Mouse (Mus musculus): ENCODE data around the gene Pold2. TPM values are rescaled to one million over a fixed set of nuclear protein-coding genes. Genes with fewer than 3 reads are reported as not detected.

Pold2 gene
- polyA plus RNA-seq, 1 experiment from 2014 or later: 105 TPM

DNA sequence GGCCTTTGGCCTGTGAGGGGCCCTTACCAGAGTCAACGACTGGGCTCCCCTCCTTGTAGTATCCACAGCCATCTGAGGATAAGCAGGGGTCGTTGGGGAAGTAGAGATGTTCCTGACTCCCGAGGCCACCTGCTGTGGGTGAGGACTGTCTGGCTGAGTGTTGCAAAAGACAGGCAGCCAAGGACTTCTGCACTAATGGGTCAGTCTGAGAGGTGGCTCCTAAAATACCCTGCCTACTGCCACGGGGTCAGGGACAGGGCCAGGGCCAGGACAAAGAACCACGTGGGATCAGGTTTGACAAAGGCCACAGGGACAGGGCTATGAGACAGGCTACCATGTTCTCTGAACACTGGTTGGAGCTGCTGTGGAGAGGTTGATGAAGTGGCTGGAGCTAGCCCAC is 36.8 kb upstream of the Pold2 start:
- 58% methylated on average over 5 of the region's 5 CpGs for WGBS
- ATAC-seq (replicated peaks; ENCODE audit: insufficient number of reproducible peaks, low FRiP score, low TSS enrichment, low read depth) (no peak), DNase-seq (ENCODE audit: low spot score) (no peak)
- H3K27me3 ChIP-seq (ENCODE audit: control insufficient read depth, insufficient read depth, low read length): no peaks in the 10 kb centered on the region
- no peak overlapping the region for H3K4me3 ChIP-seq (ENCODE audit: low read depth, low read length)
- H3K27ac ChIP-seq (replicated peaks; ENCODE audit: low read depth, low read length): no peak overlapping the region
- H3K9me3 ChIP-seq (replicated peaks; ENCODE audit: control insufficient read depth, low read length): no peaks in the 10 kb centered on the region
- no peaks in the 10 kb centered on the region for H3K36me3 ChIP-seq (replicated peaks; ENCODE audit: control insufficient read depth, insufficient read depth, low read depth, low read length)
- H3K9ac ChIP-seq (replicated peaks; ENCODE audit: low read length): no peak overlapping the region
- no peak overlapping the region for H3K4me2 ChIP-seq (ENCODE audit: low read depth, low read length)
- H3K4me1 ChIP-seq (ENCODE audit: control insufficient read depth, insufficient read depth, low read length): no peaks in the 10 kb centered on the region

DNA sequence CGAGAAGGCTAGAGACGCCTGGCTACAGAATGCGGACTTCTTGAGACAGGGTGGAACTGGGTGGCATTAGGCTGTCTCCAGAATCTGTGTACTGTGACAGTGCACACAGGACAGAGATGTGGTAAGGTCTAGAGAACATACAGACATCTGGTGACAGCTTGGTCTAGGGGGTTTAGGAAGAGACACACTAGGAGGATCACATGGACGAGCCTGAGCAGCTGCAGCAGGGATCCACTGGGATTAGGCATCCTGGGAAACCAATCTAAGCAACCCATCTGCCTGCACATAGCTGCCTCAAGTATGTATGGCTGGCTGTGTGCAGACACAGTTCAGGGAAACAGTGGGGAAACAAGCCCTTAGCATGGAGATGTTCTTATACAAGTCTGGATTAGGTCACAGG is 35.8 kb upstream of the Pold2 start:
- Histone ChIP-seq H3K36me3 (replicated peaks; ENCODE audit: control insufficient read depth, insufficient read depth, low read depth, low read length) (no peaks in the 10 kb centered on the region), H3K9me3 (replicated peaks; ENCODE audit: control insufficient read depth, low read length) (no peaks in the 10 kb centered on the region), H3K4me3 (ENCODE audit: low read depth, low read length) (no peak overlapping the region), H3K27me3 (ENCODE audit: control insufficient read depth, insufficient read depth, low read length) (no peaks in the 10 kb centered on the region), H3K4me1 (ENCODE audit: control insufficient read depth, insufficient read depth, low read length) (no peaks in the 10 kb centered on the region), H3K4me2 (ENCODE audit: low read depth, low read length) (no peak overlapping the region), H3K9ac (replicated peaks; ENCODE audit: low read length) (no peak overlapping the region), H3K27ac (replicated peaks; ENCODE audit: low read depth, low read length) (no peak overlapping the region)
- WGBS: 69% methylated on average over 4 of the region's 4 CpGs
- DNase-seq (ENCODE audit: low spot score): no peak
- ATAC-seq (replicated peaks; ENCODE audit: insufficient number of reproducible peaks, low FRiP score, low TSS enrichment, low read depth): no peak; the same call in 1 of the 2 replicates

DNA sequence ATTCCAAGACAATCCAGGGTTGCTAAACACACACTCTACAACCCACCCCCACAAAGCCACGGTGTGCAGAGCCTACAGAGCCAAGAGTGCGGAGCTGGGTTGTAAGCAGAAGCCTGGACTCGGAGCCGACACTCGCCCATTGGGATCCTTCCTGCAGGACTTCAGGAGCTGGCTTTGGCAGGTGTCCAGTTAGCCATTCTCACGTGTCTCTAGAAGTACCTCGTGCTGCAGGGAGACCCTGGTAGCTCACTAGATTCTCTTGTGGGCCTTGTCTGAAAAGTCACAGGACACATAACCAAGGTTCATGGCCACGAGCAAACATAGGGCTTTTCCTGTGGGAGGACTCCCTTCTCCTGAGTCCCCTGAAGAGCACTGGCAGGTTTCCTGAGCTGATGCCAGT is 35.2 kb upstream of the Pold2 start:
- no peak overlapping the region for H3K9ac ChIP-seq (replicated peaks; ENCODE audit: low read length)
- H3K4me2 ChIP-seq (ENCODE audit: low read depth, low read length): no peak overlapping the region
- no peak for DNase-seq (ENCODE audit: low spot score)
- 75% methylated on average over 8 of the region's 8 CpGs for WGBS
- H3K9me3 ChIP-seq (replicated peaks; ENCODE audit: control insufficient read depth, low read length): no peaks in the 10 kb centered on the region
- no peaks in the 10 kb centered on the region for H3K36me3 ChIP-seq (replicated peaks; ENCODE audit: control insufficient read depth, insufficient read depth, low read depth, low read length)
- H3K27me3 ChIP-seq (ENCODE audit: control insufficient read depth, insufficient read depth, low read length): no peaks in the 10 kb centered on the region
- no peaks in the 10 kb centered on the region for H3K4me1 ChIP-seq (ENCODE audit: control insufficient read depth, insufficient read depth, low read length)
- no peak overlapping the region for H3K27ac ChIP-seq (replicated peaks; ENCODE audit: low read depth, low read length)
- no peak overlapping the region for H3K4me3 ChIP-seq (ENCODE audit: low read depth, low read length)
- ATAC-seq (replicated peaks; ENCODE audit: insufficient number of reproducible peaks, low FRiP score, low TSS enrichment, low read depth): no peak

DNA sequence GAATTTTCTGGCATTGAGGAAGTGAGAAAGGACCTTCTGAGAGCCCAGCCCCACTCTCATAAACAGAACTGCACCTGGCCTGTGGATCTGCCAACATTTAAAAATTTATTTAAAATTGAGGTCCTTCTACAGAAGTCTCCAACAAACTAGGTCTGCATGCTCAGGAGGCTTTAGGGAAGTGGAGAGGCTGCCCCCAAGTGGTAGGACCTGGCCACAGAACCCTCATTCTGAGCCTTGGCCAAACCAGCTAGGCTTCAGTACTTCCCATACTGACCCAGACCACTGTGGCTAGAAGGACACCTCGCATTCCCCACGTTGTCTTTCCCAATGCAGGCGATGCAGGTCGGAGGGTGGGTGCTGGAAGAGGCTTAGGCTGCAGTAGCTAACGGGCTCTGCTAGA is 34.5 kb upstream of the Pold2 start:
- DNase-seq (ENCODE audit: low spot score): peak; percentile 68
- H3K27ac ChIP-seq (replicated peaks; ENCODE audit: low read depth, low read length): no peak overlapping the region
- H3K9ac ChIP-seq (replicated peaks; ENCODE audit: low read length): no peak overlapping the region
- no peaks in the 10 kb centered on the region for H3K36me3 ChIP-seq (replicated peaks; ENCODE audit: control insufficient read depth, insufficient read depth, low read depth, low read length)
- H3K27me3 ChIP-seq (ENCODE audit: control insufficient read depth, insufficient read depth, low read length): no peaks in the 10 kb centered on the region
- H3K4me2 ChIP-seq (ENCODE audit: low read depth, low read length): no peak overlapping the region
- H3K4me3 ChIP-seq (ENCODE audit: low read depth, low read length): no peak overlapping the region
- no peak for ATAC-seq (replicated peaks; ENCODE audit: insufficient number of reproducible peaks, low FRiP score, low TSS enrichment, low read depth)
- no peaks in the 10 kb centered on the region for H3K9me3 ChIP-seq (replicated peaks; ENCODE audit: control insufficient read depth, low read length)
- no peaks in the 10 kb centered on the region for H3K4me1 ChIP-seq (ENCODE audit: control insufficient read depth, insufficient read depth, low read length)
- WGBS: 27% methylated on average over 5 of the region's 5 CpGs

DNA sequence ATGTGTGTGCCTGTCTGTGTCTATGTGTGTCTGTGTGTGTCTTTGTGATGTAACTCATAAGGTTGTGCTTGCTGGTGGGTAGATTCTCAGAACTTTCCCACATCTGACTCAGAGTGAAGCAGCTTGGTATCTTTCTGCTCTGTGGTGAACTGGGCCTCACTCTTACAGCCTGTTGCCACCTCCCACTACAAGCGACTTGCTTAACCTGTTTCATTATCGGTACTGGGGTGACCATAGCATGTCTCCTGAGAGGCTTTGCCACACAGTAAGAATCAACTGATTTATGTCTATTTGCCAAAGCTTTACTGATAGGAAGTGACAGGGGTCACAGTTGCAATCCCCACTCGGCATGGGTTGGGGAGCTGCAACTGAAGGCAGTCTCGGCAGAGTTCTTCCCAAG is 30.6 kb upstream of the Pold2 start:
- H3K4me3 ChIP-seq (ENCODE audit: low read depth, low read length): no peak overlapping the region
- no peaks in the 10 kb centered on the region for H3K27me3 ChIP-seq (ENCODE audit: control insufficient read depth, insufficient read depth, low read length)
- no peaks in the 10 kb centered on the region for H3K36me3 ChIP-seq (replicated peaks; ENCODE audit: control insufficient read depth, insufficient read depth, low read depth, low read length)
- H3K9ac ChIP-seq (replicated peaks; ENCODE audit: low read length): no peak overlapping the region
- no peaks in the 10 kb centered on the region for H3K4me1 ChIP-seq (ENCODE audit: control insufficient read depth, insufficient read depth, low read length)
- ATAC-seq (replicated peaks; ENCODE audit: insufficient number of reproducible peaks, low FRiP score, low TSS enrichment, low read depth): no peak
- H3K9me3 ChIP-seq (replicated peaks; ENCODE audit: control insufficient read depth, low read length): no peaks in the 10 kb centered on the region
- H3K27ac ChIP-seq (replicated peaks; ENCODE audit: low read depth, low read length): no peak overlapping the region
- H3K4me2 ChIP-seq (ENCODE audit: low read depth, low read length): no peak overlapping the region
- DNase-seq (ENCODE audit: low spot score): no peak
- 75% methylated on average over 4 of the region's 4 CpGs for WGBS

DNA sequence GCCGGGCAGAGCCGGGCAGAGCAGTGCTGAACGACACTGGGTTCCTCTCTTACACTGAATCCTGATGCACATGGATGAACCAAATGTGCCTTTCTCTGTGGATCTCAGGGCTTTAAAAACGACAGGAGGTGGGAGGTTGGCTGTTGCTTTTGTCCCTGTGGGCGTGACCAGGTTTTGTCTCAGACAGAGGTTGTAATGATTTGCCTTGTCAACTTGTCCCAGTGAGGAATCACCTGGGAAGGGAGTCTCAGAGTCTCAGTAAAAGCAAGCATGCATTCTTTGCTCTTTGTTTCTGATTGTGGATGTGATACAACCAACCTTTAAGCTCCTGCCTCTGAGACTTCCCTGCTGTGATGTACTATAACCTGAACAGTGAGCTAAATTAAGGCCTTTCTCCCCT is 29.0 kb upstream of the Pold2 start:
- H3K4me1 ChIP-seq (ENCODE audit: control insufficient read depth, insufficient read depth, low read length): no peaks in the 10 kb centered on the region
- H3K4me3 ChIP-seq (ENCODE audit: low read depth, low read length): no peak overlapping the region
- H3K27me3 ChIP-seq (ENCODE audit: control insufficient read depth, insufficient read depth, low read length): no peaks in the 10 kb centered on the region
- no peaks in the 10 kb centered on the region for H3K36me3 ChIP-seq (replicated peaks; ENCODE audit: control insufficient read depth, insufficient read depth, low read depth, low read length)
- no peaks in the 10 kb centered on the region for H3K9me3 ChIP-seq (replicated peaks; ENCODE audit: control insufficient read depth, low read length)
- H3K4me2 ChIP-seq (ENCODE audit: low read depth, low read length): no peak overlapping the region
- 52% methylated on average over 5 of the region's 5 CpGs for WGBS
- H3K9ac ChIP-seq (replicated peaks; ENCODE audit: low read length): no peak overlapping the region
- no peak overlapping the region for H3K27ac ChIP-seq (replicated peaks; ENCODE audit: low read depth, low read length)
- ATAC-seq (replicated peaks; ENCODE audit: insufficient number of reproducible peaks, low FRiP score, low TSS enrichment, low read depth) (no peak), DNase-seq (ENCODE audit: low spot score) (no peak)

DNA sequence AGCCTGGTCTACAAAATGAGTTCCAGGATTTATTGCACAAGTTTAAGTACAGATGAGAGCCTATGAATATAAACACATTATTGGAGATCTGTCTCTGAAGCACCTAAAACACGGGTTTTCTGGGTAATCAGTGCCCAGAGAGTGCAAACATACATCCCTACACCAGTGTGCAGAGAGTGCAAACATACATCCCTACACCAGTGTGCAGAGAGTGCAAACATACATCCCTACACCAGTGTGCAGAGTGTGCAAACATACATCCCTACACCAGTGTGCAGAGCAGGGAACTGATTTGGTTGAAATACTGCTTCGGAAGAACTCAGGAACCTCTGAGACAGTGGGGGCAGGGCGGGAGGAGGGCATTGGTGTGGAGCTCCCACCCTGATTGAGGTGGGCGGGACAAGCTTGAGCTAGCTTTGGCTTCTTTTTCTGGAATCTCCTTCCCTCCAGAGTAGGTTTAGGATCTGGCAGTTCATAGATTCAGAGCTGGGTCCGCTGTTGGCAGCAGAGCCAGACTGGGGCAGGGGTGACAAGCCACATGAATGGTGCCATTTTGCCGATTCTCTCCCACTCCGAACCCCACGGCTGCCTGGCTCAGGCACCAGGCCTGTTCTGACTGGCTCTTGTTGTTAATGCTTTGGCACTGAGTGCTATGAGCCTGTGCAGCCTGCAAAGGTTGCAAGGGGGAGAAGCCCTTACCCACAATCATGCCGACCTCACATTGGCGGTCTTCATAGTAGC is 27.9 kb upstream of the Pold2 start:
- H3K4me3 ChIP-seq (ENCODE audit: low read depth, low read length): no peak overlapping the region
- no peak overlapping the region for H3K9ac ChIP-seq (replicated peaks; ENCODE audit: low read length)
- H3K4me1 ChIP-seq (ENCODE audit: control insufficient read depth, insufficient read depth, low read length): peaks cover 2% of the 10 kb centered on the region; the same call in 1 of the 2 replicates
- no peaks in the 10 kb centered on the region for H3K36me3 ChIP-seq (replicated peaks; ENCODE audit: control insufficient read depth, insufficient read depth, low read depth, low read length)
- no peak for DNase-seq (ENCODE audit: low spot score)
- no peaks in the 10 kb centered on the region for H3K27me3 ChIP-seq (ENCODE audit: control insufficient read depth, insufficient read depth, low read length)
- H3K4me2 ChIP-seq (ENCODE audit: low read depth, low read length): no peak overlapping the region
- H3K27ac ChIP-seq (replicated peaks; ENCODE audit: low read depth, low read length): no peak overlapping the region
- 82% methylated on average over 10 of the region's 10 CpGs for WGBS
- H3K9me3 ChIP-seq (replicated peaks; ENCODE audit: control insufficient read depth, low read length): no peaks in the 10 kb centered on the region
- no peak for ATAC-seq (replicated peaks; ENCODE audit: insufficient number of reproducible peaks, low FRiP score, low TSS enrichment, low read depth)

DNA sequence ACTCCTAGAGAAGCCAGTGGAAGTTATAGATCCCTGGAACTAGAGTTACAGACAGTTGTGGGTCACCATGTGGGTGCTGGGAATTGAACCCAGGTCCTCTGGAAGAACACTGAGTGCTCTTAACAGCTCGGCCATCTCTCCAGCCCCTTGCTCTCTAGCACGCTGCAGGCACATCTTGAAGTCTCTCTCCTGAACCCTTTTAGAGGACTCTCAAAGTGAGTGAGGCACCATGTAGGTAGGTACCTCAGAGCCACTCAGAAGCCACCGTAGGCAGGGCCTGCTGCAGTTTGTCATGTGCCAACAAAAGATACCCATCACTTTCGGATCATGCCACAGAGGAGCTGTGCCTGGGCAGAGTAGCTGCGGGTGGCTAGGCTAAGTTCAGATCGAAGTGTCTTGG is 26.8 kb upstream of the Pold2 start:
- H3K4me1 ChIP-seq (ENCODE audit: control insufficient read depth, insufficient read depth, low read length): peaks cover 2% of the 10 kb centered on the region; the same call in 1 of the 2 replicates
- no peak overlapping the region for H3K27ac ChIP-seq (replicated peaks; ENCODE audit: low read depth, low read length)
- H3K9ac ChIP-seq (replicated peaks; ENCODE audit: low read length): no peak overlapping the region
- no peak overlapping the region for H3K4me3 ChIP-seq (ENCODE audit: low read depth, low read length)
- H3K36me3 ChIP-seq (replicated peaks; ENCODE audit: control insufficient read depth, insufficient read depth, low read depth, low read length): no peaks in the 10 kb centered on the region
- no peaks in the 10 kb centered on the region for H3K27me3 ChIP-seq (ENCODE audit: control insufficient read depth, insufficient read depth, low read length)
- no peaks in the 10 kb centered on the region for H3K9me3 ChIP-seq (replicated peaks; ENCODE audit: control insufficient read depth, low read length)
- ATAC-seq (replicated peaks; ENCODE audit: insufficient number of reproducible peaks, low FRiP score, low TSS enrichment, low read depth) (no peak), DNase-seq (ENCODE audit: low spot score) (no peak)
- H3K4me2 ChIP-seq (ENCODE audit: low read depth, low read length): no peak overlapping the region
- WGBS: 91% methylated on average over 6 of the region's 6 CpGs

All from embryonic facial prominence, embryonic 11.5 days (tissue).